Mouse (Mus musculus) kidney, embryonic 16.5 days (tissue): Measurements from ENCODE around the gene Gnaq. TPM values are rescaled to one million over a fixed set of nuclear protein-coding genes. Genes with fewer than 3 reads are reported as not detected.
"Not testable (repeated sequence)": the region's sequence is repeated elsewhere in the genome, so short reads cannot be mapped to it uniquely, and the experiment has no call there.

Source experiments
- ATAC-seq: fragments of 200-750 bp; cut with Nextera tagmentation; 2 replicates; pipeline ENCODE4 v1.8.0; 2017; ENCODE audit warnings: moderate TSS enrichment; ENCODE audit not compliant: low FRiP score, low TSS enrichment
- H3K27ac ChIP-seq: fragments of 300-500 bp; sonication (generic); 2 replicates; pipeline ENCODE4 v1.5.1; 2014; ENCODE audit warnings: low read length
- H3K27me3 ChIP-seq: fragments of 300-500 bp; sonication (generic); 2 replicates; pipeline ENCODE4 v1.6.1; 2014; ENCODE audit warnings: low read length, control low read depth, mixed read lengths; ENCODE audit not compliant: insufficient read depth
- H3K36me3 ChIP-seq: fragments of 300-500 bp; sonication (generic); 2 replicates; pipeline ENCODE4 v1.6.1; 2014; ENCODE audit warnings: low read length, control low read depth, mixed read lengths; ENCODE audit not compliant: insufficient read depth
- H3K4me1 ChIP-seq: fragments of 300-500 bp; sonication (generic); 2 replicates; pipeline ENCODE4 v1.6.1; 2014; ENCODE audit warnings: low read length, control low read depth, mixed read lengths; ENCODE audit not compliant: insufficient read depth
- H3K4me2 ChIP-seq: fragments of 300-500 bp; sonication (generic); replicated peaks from 2 replicates; pipeline ENCODE4 v1.6.1; 2014; ENCODE audit warnings: low read depth, low read length
- H3K4me3 ChIP-seq: fragments of 300-500 bp; sonication (generic); 2 replicates; pipeline ENCODE4 v1.5.1; 2014; ENCODE audit warnings: mild to moderate bottlenecking, low read length
- H3K9ac ChIP-seq: fragments of 300-500 bp; sonication (generic); replicated peaks from 2 replicates; pipeline ENCODE4 v1.6.1; 2014; ENCODE audit warnings: low read length
- H3K9me3 ChIP-seq: fragments of 300-500 bp; sonication (generic); 2 replicates; pipeline ENCODE4 v1.6.1; 2016; ENCODE audit warnings: low read length, control low read depth
- WGBS: fragments of 180-500 bp; shearing (Covaris S2); extraction: QIAGEN DNeasy Blood & Tissue Kit; methylation state at CpG from one replicate; pipeline ENCODE4 v1.1.7; 2014; 5-methylcytosine and 5-hydroxymethylcytosine counted together
- polyA plus RNA-seq: library from polyadenylated mRNA; unstranded; fragments of >200 nt; fragmentation: Nextera tagmentation; extraction: Ambion mirVana; gene quantifications from 2 replicates; pipeline ENCODE4 v1.2.1, GENCODE M21; 2015

Gnaq gene
- polyA plus RNA-seq, 1 experiment from 2014 or later = 40.0 TPM

- WGBS = 28% methylated on average over 2 of the region's 2 CpGs
- ATAC-seq = peak; percentile 94
- Histone ChIP-seq H3K4me2 (0 out of 2 replicates have a peak overlapping the region, but pooled peaks have one; percentile 2), H3K9me3 (no peaks in the 10 kb centered on the region), H3K4me1 (peaks cover 25% of the 10 kb centered on the region), H3K27ac (peak overlapping the region; percentile 41; the same call in 1 of the 2 replicates), H3K36me3 (0 out of 2 replicates have a peak, but pooled peaks cover 2% of the 10 kb centered on the region), H3K27me3 (no peaks in the 10 kb centered on the region), H3K4me3 (no peak overlapping the region), H3K9ac (no peak overlapping the region)
These were observed 28.6 kb downstream of the Gnaq start for GRCm38 (mm10) chr19:16161222-16161621.

- H3K27ac ChIP-seq, H3K4me3 ChIP-seq, H3K27me3 ChIP-seq, H3K36me3 ChIP-seq, H3K4me2 ChIP-seq, H3K9me3 ChIP-seq, H3K9ac ChIP-seq, ATAC-seq: not testable (repeated sequence)
- 94% methylated on average over 13 of the region's 13 CpGs for WGBS
- H3K4me1 ChIP-seq = peaks cover 49% of the 10 kb centered on the region
These were observed 31.8 kb downstream of the Gnaq start for GRCm38 (mm10) chr19:16164396-16164795.

GRCm38 (mm10) chr19:16167185-16167584, 34.6 kb downstream of the Gnaq start:
- no peak for ATAC-seq
- Histone ChIP-seq H3K4me3 (no peak overlapping the region), H3K36me3 (0 out of 2 replicates have a peak, but pooled peaks cover 2% of the 10 kb centered on the region), H3K27ac (peak overlapping the region; percentile 43; the same call in 1 of the 2 replicates), H3K9me3 (no peaks in the 10 kb centered on the region), H3K9ac (no peak overlapping the region), H3K4me2 (no peak overlapping the region), H3K27me3 (no peaks in the 10 kb centered on the region), H3K4me1 (peaks cover 51% of the 10 kb centered on the region)
- WGBS = 66% methylated on average over 4 of the region's 4 CpGs

- H3K27ac ChIP-seq = peak overlapping the region; percentile 82
- no peak overlapping the region for H3K4me2 ChIP-seq
- H3K4me3 ChIP-seq = no peak overlapping the region
- peaks cover 45% of the 10 kb centered on the region for H3K4me1 ChIP-seq
- ATAC-seq = peak; percentile 73; the same call in 1 of the 2 replicates
- 0 out of 2 replicates have a peak, but pooled peaks cover 2% of the 10 kb centered on the region for H3K36me3 ChIP-seq
- no peaks in the 10 kb centered on the region for H3K9me3 ChIP-seq
- H3K9ac ChIP-seq = no peak overlapping the region
- no peaks in the 10 kb centered on the region for H3K27me3 ChIP-seq
- WGBS = 19% methylated on average over 4 of the region's 4 CpGs
These were observed 35.6 kb downstream of the Gnaq start for GRCm38 (mm10) chr19:16168192-16168591.

- Histone ChIP-seq H3K4me3 (no peak overlapping the region), H3K36me3 (0 out of 2 replicates have a peak, but pooled peaks cover 2% of the 10 kb centered on the region), H3K9me3 (no peaks in the 10 kb centered on the region), H3K4me1 (peaks cover 48% of the 10 kb centered on the region), H3K4me2 (no peak overlapping the region), H3K27me3 (no peaks in the 10 kb centered on the region), H3K9ac (no peak overlapping the region), H3K27ac (peak overlapping the region; percentile 82)
- 21% methylated on average over 4 of the region's 4 CpGs for WGBS
- peak; percentile 58 for ATAC-seq
These were observed 36.1 kb downstream of the Gnaq start for GRCm38 (mm10) chr19:16168653-16169198.

GRCm38 (mm10) chr19:16170724-16171123, 38.1 kb downstream of the Gnaq start:
- 53% methylated on average over 3 of the region's 3 CpGs for WGBS
- H3K36me3 ChIP-seq = no peaks in the 10 kb centered on the region
- ATAC-seq = peak; percentile 57; the same call in 1 of the 2 replicates

GRCm38 (mm10) chr19:16173721-16174120, 41.1 kb downstream of the Gnaq start:
- no peak overlapping the region for H3K4me3 ChIP-seq
- no peaks in the 10 kb centered on the region for H3K9me3 ChIP-seq
- no peak overlapping the region for H3K4me2 ChIP-seq
- no peak for ATAC-seq
- H3K27ac ChIP-seq = no peak overlapping the region
- WGBS = 73% methylated on average over 9 of the region's 9 CpGs
- H3K36me3 ChIP-seq = no peaks in the 10 kb centered on the region
- H3K9ac ChIP-seq = no peak overlapping the region
- peaks cover 45% of the 10 kb centered on the region for H3K4me1 ChIP-seq
- no peaks in the 10 kb centered on the region for H3K27me3 ChIP-seq

More at GRCm38 (mm10) chr19:16170724-16171123, 38.1 kb downstream of the Gnaq start:
- Histone ChIP-seq H3K27me3 (no peaks in the 10 kb centered on the region), H3K9me3 (no peaks in the 10 kb centered on the region), H3K27ac (peak overlapping the region; percentile 16; the same call in 1 of the 2 replicates), H3K9ac (no peak overlapping the region), H3K4me1 (peaks cover 50% of the 10 kb centered on the region), H3K4me3 (no peak overlapping the region), H3K4me2 (no peak overlapping the region)

- H3K9me3 ChIP-seq = no peaks in the 10 kb centered on the region
- H3K4me2 ChIP-seq = no peak overlapping the region
- no peak overlapping the region for H3K4me3 ChIP-seq
- no peak overlapping the region for H3K27ac ChIP-seq
- no peak for ATAC-seq
- WGBS = 25% methylated on average over 5 of the region's 5 CpGs
- no peaks in the 10 kb centered on the region for H3K36me3 ChIP-seq
- no peak overlapping the region for H3K9ac ChIP-seq
- peaks cover 34% of the 10 kb centered on the region for H3K4me1 ChIP-seq
- no peaks in the 10 kb centered on the region for H3K27me3 ChIP-seq
These were observed 43.8 kb downstream of the Gnaq start for GRCm38 (mm10) chr19:16176426-16176825.

- Histone ChIP-seq H3K4me1 (peaks cover 42% of the 10 kb centered on the region), H3K4me3 (no peak overlapping the region), H3K4me2 (no peak overlapping the region), H3K27me3 (no peaks in the 10 kb centered on the region), H3K27ac (0 out of 2 replicates have a peak overlapping the region, but pooled peaks have one; percentile 8), H3K36me3 (no peaks in the 10 kb centered on the region), H3K9me3 (no peaks in the 10 kb centered on the region), H3K9ac (no peak overlapping the region; the same call in 1 of the 2 replicates)
- no peak for ATAC-seq
- 75% methylated on average over 8 of the region's 8 CpGs for WGBS
These were observed 44.6 kb downstream of the Gnaq start for GRCm38 (mm10) chr19:16177139-16177727.

GRCm38 (mm10) chr19:16181258-16181657, 48.6 kb downstream of the Gnaq start:
- no peaks in the 10 kb centered on the region for H3K36me3 ChIP-seq
- peak overlapping the region; percentile 21; the same call in 1 of the 2 replicates for H3K27ac ChIP-seq
- no peak for ATAC-seq
- H3K4me3 ChIP-seq = no peak overlapping the region
- WGBS = 74% methylated on average over 3 of the region's 3 CpGs
- no peak overlapping the region for H3K4me2 ChIP-seq
- no peak overlapping the region for H3K9ac ChIP-seq
- no peaks in the 10 kb centered on the region for H3K27me3 ChIP-seq
- peaks cover 39% of the 10 kb centered on the region for H3K4me1 ChIP-seq
- H3K9me3 ChIP-seq = no peaks in the 10 kb centered on the region
